Mouse (Mus musculus) central nervous system, embryonic 14 days (tissue): Measurements from ENCODE around the gene Wdr18. TPM values are rescaled to one million over a fixed set of nuclear protein-coding genes. Genes with fewer than 3 reads are reported as not detected.

Source experiments
- polyA plus RNA-seq: library from polyadenylated mRNA; depleted of rRNA; stranded (reverse); fragments of >200 nt; gene quantifications from 2 replicates; pipeline ENCODE4 v1.2.3, GENCODE M21; 2012; rRNA removed

The Wdr18 gene
- 56.8 and 61.0 TPM in 2 replicates for polyA plus RNA-seq

DNA sequence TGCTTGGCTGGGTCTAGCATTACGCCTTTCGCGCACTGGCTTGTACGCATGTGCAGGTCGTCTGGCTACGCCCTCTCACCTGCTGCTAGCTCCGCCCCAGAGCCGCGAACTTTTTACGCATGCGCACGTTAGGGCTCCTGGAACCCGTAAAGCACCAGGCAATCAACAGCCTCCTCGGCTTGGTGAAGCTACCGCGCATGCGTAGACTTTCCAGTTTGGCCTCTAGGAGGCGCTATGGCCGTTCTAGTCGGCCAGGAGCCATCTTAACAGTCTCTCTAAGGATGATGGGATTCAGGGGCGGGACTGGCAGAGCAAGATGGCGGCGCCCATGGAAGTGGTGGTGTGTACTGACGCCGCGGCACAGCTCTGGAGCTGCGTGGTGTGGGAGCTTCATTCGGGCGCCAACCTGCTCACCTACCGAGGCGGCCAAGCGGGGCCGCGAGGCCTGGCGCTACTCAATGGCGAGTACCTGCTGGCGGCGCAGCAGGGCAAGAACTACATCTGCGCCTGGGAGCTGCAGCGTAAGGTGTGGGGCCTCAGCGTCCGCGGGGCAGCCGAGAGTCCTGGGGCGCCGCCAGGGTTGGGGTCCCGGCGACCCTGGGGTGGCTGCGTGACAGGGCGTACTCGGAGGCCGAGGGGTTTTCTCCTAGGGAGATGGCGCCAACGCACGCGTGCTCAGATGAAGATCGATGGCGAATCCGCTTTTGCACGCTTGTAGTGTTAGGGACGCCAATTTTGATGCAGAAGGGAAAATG, at the start of gene Wdr18:
Gene Wdr18 (plus strand): TSS at position 306 of the 755 bp plus-strand sequence.

DNA sequence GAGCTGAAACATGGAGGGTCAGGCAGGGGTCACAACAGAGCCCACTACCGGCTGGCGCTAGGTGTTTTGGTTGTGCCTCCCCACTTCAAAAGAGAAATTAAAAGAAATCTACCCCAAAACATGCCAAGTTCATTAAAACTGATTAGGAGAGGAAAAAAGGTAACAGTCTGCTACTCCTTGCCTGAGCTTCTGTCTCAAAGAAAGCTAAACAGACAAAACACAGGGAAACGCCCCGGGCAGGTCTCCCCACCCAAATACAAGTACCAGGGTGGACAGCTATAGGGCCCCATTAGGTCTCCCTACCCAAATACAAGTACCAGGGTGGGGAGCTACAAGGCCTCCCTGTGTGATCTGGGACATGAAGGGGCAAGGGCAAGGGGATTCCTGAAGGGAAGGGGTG, 49.4 kb upstream of the Wdr18 start, which contains the start of gene Gm26602:
Gene Gm26602 (plus strand): TSS at position 301 of the 400 bp plus-strand sequence.

DNA sequence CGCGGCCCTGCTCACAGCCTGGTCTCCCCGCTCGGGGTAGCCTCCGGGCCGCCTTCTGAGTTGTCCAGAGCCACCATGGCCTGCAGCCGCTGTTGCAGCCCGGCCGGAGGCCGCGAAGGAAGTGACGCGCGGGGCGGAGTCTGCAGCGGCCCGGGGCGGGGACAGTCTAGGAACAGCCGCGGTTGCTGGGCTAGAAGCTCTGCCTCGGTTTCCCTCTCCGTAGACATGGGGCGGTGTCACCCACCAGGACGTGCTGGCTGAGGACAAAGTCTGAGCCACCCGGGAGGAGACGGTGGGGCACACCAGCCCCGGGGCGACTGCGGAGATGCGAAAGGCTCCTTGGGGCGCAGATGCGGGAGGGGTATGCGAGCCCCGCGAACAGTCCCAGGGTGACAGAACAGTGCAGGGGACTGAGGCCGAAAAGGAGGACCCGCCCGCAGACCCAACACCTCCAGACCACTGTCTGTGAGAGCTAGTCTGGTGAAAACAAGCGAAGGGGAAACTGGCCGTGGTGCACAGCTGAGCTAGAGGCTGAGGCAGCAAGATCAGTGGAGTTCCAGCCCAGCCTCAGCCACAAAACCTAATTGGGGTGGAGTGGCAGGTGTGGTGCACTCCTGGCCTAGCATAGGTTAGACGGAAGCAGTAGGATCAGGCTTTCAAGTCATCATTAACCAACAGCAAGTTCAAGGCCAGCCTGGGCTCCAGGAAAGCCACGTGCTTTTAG, 43.0 kb upstream of the Wdr18 start, which contains the start of gene Kiss1r:
Gene Kiss1r (plus strand): TSS at position 164 of the 724 bp plus-strand sequence.

DNA sequence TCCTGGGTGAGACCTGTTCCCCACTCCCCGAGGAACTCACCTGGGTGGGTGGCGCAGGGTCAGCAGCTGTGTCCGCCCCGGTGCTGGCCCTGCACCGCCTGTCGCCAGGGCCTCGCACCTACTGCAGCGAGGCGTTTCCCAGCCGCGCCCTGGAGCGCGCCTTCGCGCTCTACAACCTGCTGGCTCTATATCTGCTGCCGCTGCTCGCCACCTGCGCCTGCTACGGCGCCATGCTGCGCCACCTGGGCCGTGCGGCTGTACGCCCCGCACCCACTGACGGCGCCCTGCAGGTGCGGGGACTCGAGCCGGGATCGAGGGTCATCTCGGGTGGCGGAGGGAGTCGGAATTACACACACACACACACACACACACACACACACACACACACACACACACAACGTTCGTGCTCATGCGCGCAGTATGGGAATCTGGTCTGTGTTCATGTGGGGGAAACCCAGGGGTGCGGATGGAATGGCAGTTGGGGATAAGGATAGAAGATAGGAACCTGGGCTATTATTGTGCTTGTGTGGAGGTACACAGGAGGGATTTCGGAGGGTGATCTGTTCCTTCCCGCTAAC, 38.9 kb upstream of the Wdr18 start, which contains the start of gene R3hdm4:
Gene R3hdm4 (minus strand): TSS at position 251 of the 578 bp plus-strand sequence.

DNA sequence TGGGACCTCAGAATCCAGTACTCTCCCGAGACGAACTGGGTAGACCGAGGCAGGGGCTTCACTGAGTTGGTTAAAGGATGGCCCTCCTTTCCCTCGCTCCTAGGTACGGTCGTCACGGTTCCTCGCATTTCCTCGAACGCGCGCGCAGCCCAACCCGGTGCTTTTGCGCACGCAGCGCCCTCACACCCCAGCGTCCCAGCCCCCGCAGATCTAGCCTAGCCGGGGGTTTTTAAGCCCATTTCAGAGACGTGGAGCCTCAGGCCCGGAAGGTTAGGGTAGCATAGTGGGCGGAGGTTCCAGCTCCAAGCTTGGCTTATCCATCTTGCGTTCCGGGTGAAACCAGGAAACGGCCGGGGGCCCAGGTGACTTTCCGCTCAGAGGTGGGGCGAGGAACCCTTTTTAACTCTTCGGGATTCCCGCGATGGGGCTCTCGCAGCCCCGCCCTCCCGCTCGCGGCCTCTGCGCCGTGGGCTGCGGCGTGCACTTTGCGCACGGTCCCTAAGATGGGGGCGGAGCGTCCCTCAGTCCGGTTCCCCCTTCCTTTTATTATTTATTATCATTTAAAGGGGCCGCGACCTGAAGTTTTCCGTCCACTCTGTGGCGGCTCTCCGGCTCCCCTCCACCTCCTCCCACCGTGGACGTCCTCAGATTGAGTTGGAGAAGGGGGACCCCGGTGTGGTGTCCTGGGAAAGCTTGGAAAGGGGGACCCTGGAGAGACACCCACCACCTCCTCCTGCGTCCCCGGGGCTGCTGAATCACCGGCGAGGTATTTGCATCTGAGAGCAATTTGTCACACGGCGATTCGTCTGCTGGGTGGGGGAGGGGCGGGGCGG, 33.2 kb upstream of the Wdr18 start, which contains the start of gene Arid3a:
Gene Arid3a (plus strand): TSS at position 553 of the 833 bp plus-strand sequence.

DNA sequence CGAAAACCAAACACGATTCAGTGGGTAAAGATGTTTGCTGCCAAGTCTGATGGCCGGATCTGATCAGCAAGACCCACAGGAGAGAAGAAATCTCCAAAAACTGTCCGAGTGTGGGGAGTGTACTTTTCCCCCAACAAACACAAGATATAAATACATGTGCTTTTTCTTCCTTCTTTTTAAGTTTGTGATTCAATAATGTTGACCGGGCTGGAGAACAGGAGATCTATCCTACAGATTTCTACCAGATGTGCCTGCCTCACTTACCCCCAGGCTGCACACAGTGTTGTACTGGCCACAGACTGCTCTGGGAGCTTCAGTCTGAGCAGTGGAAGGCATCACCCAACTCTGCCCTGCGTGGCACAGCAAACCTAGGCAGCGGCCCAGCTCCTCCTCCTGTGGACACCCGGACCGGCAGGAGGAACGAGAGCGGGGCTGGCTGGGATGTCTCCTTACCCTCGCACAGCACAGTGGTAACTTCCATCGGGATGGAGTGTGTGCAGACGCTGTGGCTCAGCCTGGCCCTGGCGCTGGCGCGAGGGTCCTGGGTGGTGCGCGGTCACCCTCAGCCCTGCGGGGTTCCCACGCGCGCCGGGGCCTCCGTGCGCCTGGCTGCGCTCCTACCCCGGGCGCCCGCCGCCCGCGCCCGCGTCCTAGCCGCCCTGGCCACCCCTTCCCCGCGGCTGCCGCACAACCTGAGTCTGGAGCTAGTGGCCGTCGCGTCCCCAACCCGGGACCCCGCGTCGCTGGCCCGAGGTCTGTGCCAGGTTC, 10.6 kb downstream of the Wdr18 start, which contains the start of gene Grin3b:
Gene Grin3b (plus strand): TSS at position 301 of the 768 bp plus-strand sequence.

DNA sequence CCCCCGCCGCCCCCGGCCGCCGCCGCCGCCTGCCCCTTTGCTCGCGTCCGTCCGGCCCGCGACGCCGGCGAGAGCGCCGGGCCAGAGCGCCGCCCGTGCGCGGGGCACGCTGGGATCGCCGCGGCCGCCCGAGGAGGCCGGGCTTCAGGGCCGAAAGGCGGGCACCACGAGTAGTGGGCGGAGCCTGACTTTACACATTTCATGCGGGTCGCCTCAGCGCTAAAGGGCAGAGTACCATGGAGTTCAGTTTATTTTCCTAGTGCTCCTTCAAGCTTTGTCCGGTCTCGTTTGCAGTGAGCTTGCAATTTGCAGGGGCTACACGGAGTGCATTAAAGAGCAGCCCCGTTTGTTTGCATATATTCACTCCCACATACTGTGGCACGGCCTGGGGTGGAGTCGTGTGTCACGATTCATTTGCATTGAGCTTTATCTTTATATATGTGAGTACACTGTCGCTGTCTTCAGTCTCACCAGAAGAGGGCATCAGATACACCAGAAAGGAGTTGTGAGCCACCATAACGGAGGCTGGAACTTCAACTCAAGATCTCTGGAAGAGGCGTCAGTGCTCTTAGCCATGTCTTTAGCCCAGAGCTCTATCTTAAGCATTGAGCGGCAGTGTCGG, 24.4 kb downstream of the Wdr18 start, which contains the start of gene Tmem259:
Gene Tmem259 (minus strand): TSS at position 136 of the 622 bp plus-strand sequence.

DNA sequence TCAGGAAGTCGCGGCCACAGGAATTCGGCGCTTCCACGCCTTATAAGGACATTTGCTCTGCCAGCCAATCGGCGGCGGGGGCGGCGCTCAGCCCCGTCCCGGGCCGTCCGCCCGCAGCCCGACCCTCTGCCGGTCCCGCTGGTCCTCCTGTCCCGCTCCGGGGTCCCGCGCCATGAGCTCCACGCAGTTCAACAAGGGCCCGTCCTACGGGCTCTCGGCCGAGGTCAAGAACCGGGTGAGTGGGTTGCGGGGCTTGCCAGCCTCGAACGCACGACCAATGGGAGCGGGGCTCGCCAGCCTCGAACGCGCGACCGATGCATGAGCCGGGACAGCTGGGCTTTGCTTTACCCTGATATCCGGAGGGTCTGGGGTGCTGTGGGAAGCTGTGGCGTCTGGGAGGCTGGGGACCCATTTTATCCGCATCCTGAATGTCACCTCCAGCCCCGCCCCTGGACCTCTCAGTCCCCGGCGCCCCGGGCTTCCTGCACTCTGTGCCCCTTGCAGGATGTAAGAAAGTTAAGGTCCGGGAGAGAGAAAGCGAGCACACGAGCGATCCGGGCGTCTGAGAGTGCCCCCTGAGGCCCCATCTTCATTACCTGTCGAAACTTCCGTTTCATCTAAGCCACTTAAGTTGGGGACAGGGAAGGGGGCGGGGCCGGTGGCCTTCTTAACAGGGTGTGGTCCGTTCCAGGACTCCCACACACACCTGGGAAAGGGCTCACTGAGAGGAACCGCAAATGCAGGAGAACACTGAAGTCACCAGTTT, 28.7 kb downstream of the Wdr18 start, which contains the start of gene Cnn2:
Gene Cnn2 (plus strand): TSS at position 79 of the 766 bp plus-strand sequence.

DNA sequence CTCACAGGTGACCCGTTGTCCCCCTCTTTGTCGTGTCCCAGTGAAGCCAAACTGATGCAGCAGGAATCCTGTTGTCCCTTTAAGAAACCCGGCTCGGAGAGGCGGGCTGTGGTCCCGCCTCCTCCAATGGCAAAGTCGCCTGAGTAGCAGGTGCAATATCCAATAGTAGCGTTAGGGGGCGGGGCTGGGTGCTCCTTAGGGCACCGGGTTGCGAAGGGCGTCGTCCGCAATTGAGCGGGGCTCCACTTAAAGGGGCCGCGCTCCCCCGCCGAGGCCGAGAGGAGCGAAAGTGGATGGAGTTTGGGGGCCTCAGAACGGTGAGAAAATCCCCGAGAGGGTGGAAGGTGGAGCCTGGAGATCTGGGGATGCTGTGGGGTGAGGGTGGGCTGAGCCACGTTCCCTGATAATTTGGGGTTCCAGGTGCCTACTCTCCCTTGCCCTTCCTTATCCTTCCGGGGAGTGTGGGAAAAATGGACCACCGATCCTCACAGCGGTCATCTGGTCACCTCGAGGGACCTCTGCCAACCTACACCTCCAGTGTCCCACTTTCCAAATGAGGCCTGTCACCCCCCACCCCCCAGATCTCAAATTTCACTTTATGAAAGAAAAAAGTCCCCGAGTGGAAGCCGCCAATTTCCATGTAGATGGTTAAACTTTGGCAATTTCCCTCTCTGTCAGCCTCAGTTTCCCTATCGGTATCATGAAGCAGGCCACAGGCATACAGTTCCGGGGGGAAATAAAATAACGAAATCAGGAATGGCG, 36.5 kb downstream of the Wdr18 start, which contains the start of gene Abca7:
Gene Abca7 (plus strand): TSS at position 223 of the 762 bp plus-strand sequence.

DNA sequence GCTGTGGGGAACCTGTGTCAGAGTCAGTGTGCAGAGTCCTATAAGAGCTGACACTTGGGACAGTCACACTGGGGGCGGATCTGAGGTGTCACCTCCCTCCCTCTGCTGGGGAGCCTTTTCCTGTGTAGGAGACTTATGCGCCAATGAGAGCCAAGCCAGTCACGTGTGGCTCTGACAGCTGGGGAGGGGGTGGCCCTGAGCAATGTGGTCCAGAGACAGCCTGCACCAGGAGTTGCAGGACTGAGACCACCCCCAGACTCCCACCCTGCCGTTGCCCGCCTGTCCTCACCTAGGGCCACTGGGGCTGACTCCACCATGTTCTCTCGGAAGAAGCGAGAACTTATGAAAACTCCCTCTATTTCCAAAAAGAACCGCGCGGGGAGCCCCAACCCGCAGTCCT, 56.6 kb downstream of the Wdr18 start, which contains the start of gene Arhgap45:
Gene Arhgap45 (plus strand): TSS at position 143 of the 400 bp plus-strand sequence.

Other genes with a start within 250 kb of the Wdr18 start
- gene Hcn2, start 243.5 kb upstream of the Wdr18 start, polyA plus RNA-seq = 7.4 and 8.4 TPM in 2 replicates
- gene Polrmt, start 213.6 kb upstream of the Wdr18 start, polyA plus RNA-seq = 63.8 and 70.7 TPM in 2 replicates
- 0.55 and 0.59 TPM in 2 replicates for gene Fgf22, start 205.1 kb upstream of the Wdr18 start, polyA plus RNA-seq
- gene Rnf126, start 193.2 kb upstream of the Wdr18 start, polyA plus RNA-seq = 151 and 157 TPM in 2 replicates
- 1.9 and 3.5 TPM in 2 replicates for gene Fstl3, start 182.9 kb upstream of the Wdr18 start, polyA plus RNA-seq
- gene Prss57, start 169.2 kb upstream of the Wdr18 start, polyA plus RNA-seq = 0.10 and 0.13 TPM in 2 replicates
- gene Palm, start 166.6 kb upstream of the Wdr18 start, polyA plus RNA-seq = 138 and 149 TPM in 2 replicates
- 0.93 and 0.94 TPM in 2 replicates for gene Misp, start 139.2 kb upstream of the Wdr18 start, polyA plus RNA-seq
- gene Ptbp1, start 105.7 kb upstream of the Wdr18 start, polyA plus RNA-seq = 210 and 249 TPM in 2 replicates
- 14.8 and 17.6 TPM in 2 replicates for gene Prtn3, start 85.7 kb upstream of the Wdr18 start, polyA plus RNA-seq
- gene Plppr3, start 85.5 kb upstream of the Wdr18 start, polyA plus RNA-seq = 764 and 843 TPM in 2 replicates
- 0.29 and 0.48 TPM in 2 replicates for gene Elane, start 73.9 kb upstream of the Wdr18 start, polyA plus RNA-seq
- gene Cfd, start 69.3 kb upstream of the Wdr18 start, polyA plus RNA-seq = 0.32 and 0.45 TPM in 2 replicates
- gene Med16, start 51.2 kb upstream of the Wdr18 start, polyA plus RNA-seq = 72.2 and 72.6 TPM in 2 replicates
- not detected in 2 replicates for gene Gm26602, start 49.3 kb upstream of the Wdr18 start, polyA plus RNA-seq
- gene Kiss1r, start 43.2 kb upstream of the Wdr18 start, polyA plus RNA-seq = 2.9 and 3.3 TPM in 2 replicates
- gene R3hdm4, start 38.9 kb upstream of the Wdr18 start, polyA plus RNA-seq = 151 and 165 TPM in 2 replicates
- gene Arid3a, start 33.1 kb upstream of the Wdr18 start, polyA plus RNA-seq = 5.7 and 5.8 TPM in 2 replicates
- gene Grin3b, start 10.6 kb downstream of the Wdr18 start, polyA plus RNA-seq = 0.28 and 0.36 TPM in 2 replicates
- gene Tmem259, start 24.2 kb downstream of the Wdr18 start, polyA plus RNA-seq = 232 and 237 TPM in 2 replicates
- gene Cnn2, start 28.4 kb downstream of the Wdr18 start, polyA plus RNA-seq = 24.5 and 48.2 TPM in 2 replicates
- 11.6 and 12.4 TPM in 2 replicates for gene Abca7, start 36.3 kb downstream of the Wdr18 start, polyA plus RNA-seq
- gene Arhgap45, start 56.5 kb downstream of the Wdr18 start, polyA plus RNA-seq = 4.7 and 6.9 TPM in 2 replicates
- gene Polr2e, start 79.6 kb downstream of the Wdr18 start, polyA plus RNA-seq = 262 and 267 TPM in 2 replicates
- gene Gpx4, start 87.0 kb downstream of the Wdr18 start, polyA plus RNA-seq = 405 and 406 TPM in 2 replicates
- 28.9 and 30.5 TPM in 2 replicates for gene Sbno2, start 145.4 kb downstream of the Wdr18 start, polyA plus RNA-seq
- 122 and 127 TPM in 2 replicates for gene Stk11, start 155.7 kb downstream of the Wdr18 start, polyA plus RNA-seq
- 370 and 392 TPM in 2 replicates for gene Atp5d, start 178.5 kb downstream of the Wdr18 start, polyA plus RNA-seq
- gene Cbarp, start 180.7 kb downstream of the Wdr18 start, polyA plus RNA-seq = 141 and 148 TPM in 2 replicates
- 166 and 189 TPM in 2 replicates for gene Midn, start 188.1 kb downstream of the Wdr18 start, polyA plus RNA-seq
- gene Cirbp, start 205.8 kb downstream of the Wdr18 start, polyA plus RNA-seq = 465 and 485 TPM in 2 replicates
- 19.6 and 22.3 TPM in 2 replicates for gene 1600002K03Rik, start 212.8 kb downstream of the Wdr18 start, polyA plus RNA-seq
- gene Efna2, start 219.3 kb downstream of the Wdr18 start, polyA plus RNA-seq = 44.2 and 45.0 TPM in 2 replicates